Mouse (Mus musculus) heart, embryonic 14.5 days (tissue): ENCODE results near the gene Dusp28. TPM values are rescaled to one million over a fixed set of nuclear protein-coding genes. Genes with fewer than 3 reads are reported as not detected.

Experiments
- ATAC-seq: fragments of 200-750 bp; cut with Nextera tagmentation; 2 replicates; pipeline ENCODE4 v1.8.0; 2017; ENCODE audit warnings: low read depth, moderate TSS enrichment; ENCODE audit not compliant: insufficient number of reproducible peaks, insufficient read depth, low FRiP score
- H3K27ac ChIP-seq, 2 experiments: fragments of 200-500 bp in 1 of 2; fragments of 300-500 bp in 1 of 2; sonication (generic) in 1 of 2; replicated peaks in 1 of 2; 2 replicates each; pipeline ENCODE4 v1.5.1; 2012 to 2014; ENCODE audit warnings: low read depth in 2 of 2, low read length in 2 of 2, control low read depth in 1 of 2, mild to moderate bottlenecking in 1 of 2, mixed read lengths in 1 of 2; ENCODE audit not compliant: control insufficient read depth in 1 of 2, insufficient read depth in 1 of 2
- H3K27me3 ChIP-seq: fragments of 300-500 bp; sonication (generic); 2 replicates; pipeline ENCODE4 v1.6.1; 2014; ENCODE audit warnings: mild to moderate bottlenecking, low read length, control low read depth; ENCODE audit not compliant: control insufficient read depth, insufficient read depth
- H3K36me3 ChIP-seq: fragments of 300-500 bp; sonication (generic); 2 replicates; pipeline ENCODE4 v1.6.1; 2014; ENCODE audit warnings: mild to moderate bottlenecking, control low read depth, low read length, mixed read lengths; ENCODE audit not compliant: control insufficient read depth, insufficient read depth
- H3K4me1 ChIP-seq, 2 experiments: fragments of 200-500 bp in 1 of 2; fragments of 300-500 bp in 1 of 2; sonication (generic) in 1 of 2; 2 replicates each; pipeline ENCODE4 v1.6.1; 2012 to 2014; ENCODE audit warnings: low read length in 2 of 2, control low read depth in 1 of 2, mixed read lengths in 1 of 2; ENCODE audit not compliant: control insufficient read depth in 2 of 2, insufficient read depth in 2 of 2
- H3K4me2 ChIP-seq: fragments of 300-500 bp; sonication (generic); 2 replicates; pipeline ENCODE4 v1.6.1; 2014; ENCODE audit warnings: mild to moderate bottlenecking, low read length
- H3K4me3 ChIP-seq, 2 experiments: fragments of 200-500 bp in 1 of 2; fragments of 300-500 bp in 1 of 2; sonication (generic) in 1 of 2; 2 replicates each; pipeline ENCODE4 v1.5.1; 2012 to 2014; ENCODE audit warnings: low read length in 2 of 2, mild to moderate bottlenecking in 2 of 2, control low read depth in 1 of 2, low read depth in 1 of 2, moderate library complexity in 1 of 2; ENCODE audit not compliant: control insufficient read depth in 1 of 2, insufficient read depth in 1 of 2
- H3K9ac ChIP-seq: fragments of 300-500 bp; sonication (generic); 2 replicates; pipeline ENCODE4 v1.6.1; 2014; ENCODE audit warnings: mild to moderate bottlenecking, low read length
- H3K9me3 ChIP-seq: fragments of 300-500 bp; sonication (generic); 2 replicates; pipeline ENCODE4 v1.6.1; 2016; ENCODE audit warnings: low read length, control low read depth; ENCODE audit not compliant: control insufficient read depth
- WGBS: fragments of 180-500 bp; shearing (Covaris S2); extraction: QIAGEN DNeasy Blood & Tissue Kit; methylation state at CpG from one replicate; pipeline ENCODE4 v1.1.7; 2014; 5-methylcytosine and 5-hydroxymethylcytosine counted together
- polyA plus RNA-seq: library from polyadenylated mRNA; unstranded; fragments of >200 nt; fragmentation: Nextera tagmentation; extraction: Ambion mirVana; gene quantifications from 2 replicates; pipeline ENCODE4 v1.2.1, GENCODE M21; 2014

The Dusp28 gene
- polyA plus RNA-seq, 1 experiment from 2014 or later = 15.6 TPM

- Histone ChIP-seq H3K9ac (no peak overlapping the region), H3K4me1 (peaks cover 9 to 17% of the 10 kb centered on the region in 2 experiments), H3K36me3 (peaks cover 60% of the 10 kb centered on the region), H3K9me3 (no peaks in the 10 kb centered on the region), H3K27me3 (no peaks in the 10 kb centered on the region), H3K27ac (no peak overlapping the region), H3K4me3 (no peak overlapping the region), H3K4me2 (no peak overlapping the region)
- WGBS = 92% methylated on average over 11 of the region's 11 CpGs
- no peak for ATAC-seq
Observed at GRCm38 (mm10) chr1:92914993-92915392, 8.2 kb downstream of the Dusp28 start.

GRCm38 (mm10) chr1:92916725-92917124 lies 9.9 kb downstream of the Dusp28 start:
- H3K9ac ChIP-seq = no peak overlapping the region
- H3K36me3 ChIP-seq = peaks cover 68% of the 10 kb centered on the region
- 92% methylated on average over 9 of the region's 9 CpGs for WGBS
- peaks cover 14 to 30% of the 10 kb centered on the region in 2 experiments for H3K4me1 ChIP-seq
- H3K4me2 ChIP-seq = no peak overlapping the region
- no peaks in the 10 kb centered on the region for H3K9me3 ChIP-seq
- H3K27ac ChIP-seq = no peak overlapping the region
- no peak overlapping the region for H3K4me3 ChIP-seq
- H3K27me3 ChIP-seq = no peaks in the 10 kb centered on the region
- no peak for ATAC-seq

GRCm38 (mm10) chr1:92919151-92919550 lies 12.4 kb downstream of the Dusp28 start:
- peaks cover 9 to 24% of the 10 kb centered on the region in 2 experiments for H3K4me1 ChIP-seq
- 97% methylated on average over 11 of the region's 11 CpGs for WGBS

GRCm38 (mm10) chr1:92919775-92920174 lies 13.0 kb downstream of the Dusp28 start:
- Histone ChIP-seq H3K4me2 (no peak overlapping the region), H3K4me3 (no peak overlapping the region), H3K27ac (no peak overlapping the region), H3K4me1 (peaks cover 9 to 24% of the 10 kb centered on the region in 2 experiments), H3K9ac (no peak overlapping the region), H3K27me3 (no peaks in the 10 kb centered on the region), H3K36me3 (peaks cover 61% of the 10 kb centered on the region), H3K9me3 (no peaks in the 10 kb centered on the region)
- no peak for ATAC-seq
- 89% methylated on average over 12 of the region's 12 CpGs for WGBS

More at GRCm38 (mm10) chr1:92919151-92919550, 12.4 kb downstream of the Dusp28 start:
- H3K4me3 ChIP-seq = no peak overlapping the region
- H3K36me3 ChIP-seq = peaks cover 65% of the 10 kb centered on the region
- no peak for ATAC-seq
- H3K9ac ChIP-seq = no peak overlapping the region
- H3K9me3 ChIP-seq = no peaks in the 10 kb centered on the region
- no peaks in the 10 kb centered on the region for H3K27me3 ChIP-seq
- no peak overlapping the region for H3K27ac ChIP-seq
- H3K4me2 ChIP-seq = no peak overlapping the region

GRCm38 (mm10) chr1:92920474-92921200 lies 13.9 kb downstream of the Dusp28 start:
- peaks cover 52% of the 10 kb centered on the region for H3K36me3 ChIP-seq
- 68% methylated on average over 7 of the region's 7 CpGs for WGBS
- H3K4me1 ChIP-seq = peaks cover 9 to 24% of the 10 kb centered on the region in 2 experiments
- ATAC-seq = no peak
- no peak overlapping the region for H3K9ac ChIP-seq
- no peaks in the 10 kb centered on the region for H3K9me3 ChIP-seq
- H3K27ac ChIP-seq = peak overlapping the region in 1 of 2 experiments; percentile 21; a peak in 1 of 4 replicates
- no peak overlapping the region for H3K4me2 ChIP-seq
- H3K4me3 ChIP-seq = no peak overlapping the region
- no peaks in the 10 kb centered on the region for H3K27me3 ChIP-seq

GRCm38 (mm10) chr1:92921496-92921895 lies 14.7 kb downstream of the Dusp28 start:
- Histone ChIP-seq H3K36me3 (peaks cover 44% of the 10 kb centered on the region), H3K27me3 (no peaks in the 10 kb centered on the region), H3K9ac (no peak overlapping the region), H3K4me3 (no peak overlapping the region), H3K4me1 (peaks cover 9 to 24% of the 10 kb centered on the region in 2 experiments), H3K27ac (peak overlapping the region; percentile 21 to 46; a peak in 3 of 4 replicates), H3K9me3 (no peaks in the 10 kb centered on the region), H3K4me2 (no peak overlapping the region)
- no peak for ATAC-seq
- WGBS = 39% methylated on average over 4 of the region's 4 CpGs

- WGBS = 12% methylated on average over 1 of the region's 1 CpGs
- Histone ChIP-seq H3K36me3 (no peaks in the 10 kb centered on the region), H3K4me3 (no peak overlapping the region), H3K4me1 (peaks cover 3 to 10% of the 10 kb centered on the region in 2 experiments; a peak in 3 of 4 replicates), H3K27ac (no peak overlapping the region), H3K9ac (no peak overlapping the region), H3K4me2 (no peak overlapping the region), H3K27me3 (no peaks in the 10 kb centered on the region), H3K9me3 (peaks cover 5% of the 10 kb centered on the region; the same call in 1 of the 2 replicates)
- no peak for ATAC-seq
Observed at GRCm38 (mm10) chr1:92930171-92930706, 23.5 kb downstream of the Dusp28 start.
